Mouse (Mus musculus): ENCODE measurements around the gene Prr12. TPM values are rescaled to one million over a fixed set of nuclear protein-coding genes. Genes with fewer than 3 reads are reported as not detected.
"Not testable (repeated sequence)": the region's sequence is repeated elsewhere in the genome, so short reads cannot be mapped to it uniquely, and the experiment has no call there.

The Prr12 gene
- 16.3 and 18.9 TPM in 2 replicates for polyA plus RNA-seq (2014; fragmentation: Nextera tagmentation; extraction: Ambion mirVana)

GRCm38 (mm10) chr7:45052862-45053116 lies at the start of gene Prr12:
Gene Prr12, minus strand, starts transcription at chr7:45052881.
- H3K4me2 ChIP-seq (replicated peaks; ENCODE audit: low read depth, low read length): peak within 1 kb of the TSS; percentile 95
- H3K27ac ChIP-seq (ENCODE audit: low read depth, low read length): peak within 1 kb of the TSS; percentile 99
- H3K27me3 ChIP-seq (ENCODE audit: control insufficient read depth, insufficient read depth, low read length): no peaks in the 10 kb centered on the region
- peak within 1 kb of the TSS; percentile 88 for H3K9ac ChIP-seq (ENCODE audit: low read depth, low read length)
- peaks cover 4% of the 10 kb centered on the region; the same call in 1 of the 2 replicates for H3K4me1 ChIP-seq (ENCODE audit: control insufficient read depth, insufficient read depth, low read length)
- no peak for ATAC-seq (ENCODE audit: low FRiP score, low TSS enrichment)
- H3K4me3 ChIP-seq (ENCODE audit: low read length): peak within 1 kb of the TSS; percentile 93
- WGBS: 0% methylated on average over 13 of the region's 18 CpGs
- H3K9me3 ChIP-seq (ENCODE audit: control insufficient read depth, low read length): no peaks in the 10 kb centered on the region
- H3K36me3 ChIP-seq (ENCODE audit: control insufficient read depth, insufficient read depth, low read length): peaks cover 30% of the 10 kb centered on the region

- peak overlapping the region; percentile 36; the same call in 1 of the 2 replicates for H3K4me3 ChIP-seq (ENCODE audit: low read length)
- H3K9ac ChIP-seq (ENCODE audit: low read depth, low read length): peak overlapping the region; percentile 42; the same call in 1 of the 2 replicates
- H3K27ac ChIP-seq (ENCODE audit: low read depth, low read length): peak overlapping the region; percentile 93; the same call in 1 of the 2 replicates
- peak overlapping the region; percentile 44 for H3K4me2 ChIP-seq (replicated peaks; ENCODE audit: low read depth, low read length)
- no peaks in the 10 kb centered on the region; the same call in 1 of the 2 replicates for H3K36me3 ChIP-seq (ENCODE audit: control insufficient read depth, insufficient read depth, low read length)
- no peak for ATAC-seq (ENCODE audit: low FRiP score, low TSS enrichment)
- 70% methylated on average over 11 of the region's 11 CpGs for WGBS
- H3K4me1 ChIP-seq (ENCODE audit: control insufficient read depth, insufficient read depth, low read length): peaks cover 17% of the 10 kb centered on the region
- H3K27me3 ChIP-seq (ENCODE audit: control insufficient read depth, insufficient read depth, low read length): no peaks in the 10 kb centered on the region
- no peaks in the 10 kb centered on the region for H3K9me3 ChIP-seq (ENCODE audit: control insufficient read depth, low read length)
These were observed 49.8 kb upstream of the Prr12 start for GRCm38 (mm10) chr7:45102441-45102840.

- no peak for ATAC-seq (ENCODE audit: low FRiP score, low TSS enrichment)
- peaks cover 17% of the 10 kb centered on the region for H3K4me1 ChIP-seq (ENCODE audit: control insufficient read depth, insufficient read depth, low read length)
- no peak overlapping the region for H3K27ac ChIP-seq (ENCODE audit: low read depth, low read length)
- no peak overlapping the region for H3K4me3 ChIP-seq (ENCODE audit: low read length)
- H3K4me2 ChIP-seq (replicated peaks; ENCODE audit: low read depth, low read length): no peak overlapping the region
- 63% methylated on average over 6 of the region's 6 CpGs for WGBS
- no peaks in the 10 kb centered on the region for H3K9me3 ChIP-seq (ENCODE audit: control insufficient read depth, low read length)
- H3K9ac ChIP-seq (ENCODE audit: low read depth, low read length): no peak overlapping the region
- H3K27me3 ChIP-seq (ENCODE audit: control insufficient read depth, insufficient read depth, low read length): no peaks in the 10 kb centered on the region
- H3K36me3 ChIP-seq (ENCODE audit: control insufficient read depth, insufficient read depth, low read length): peaks cover 8% of the 10 kb centered on the region; the same call in 1 of the 2 replicates
These were observed 47.4 kb upstream of the Prr12 start for GRCm38 (mm10) chr7:45100046-45100445.

GRCm38 (mm10) chr7:45098541-45099240 lies 46.0 kb upstream of the Prr12 start:
- H3K4me3 ChIP-seq (ENCODE audit: low read length): no peak overlapping the region
- H3K9me3 ChIP-seq (ENCODE audit: control insufficient read depth, low read length): no peaks in the 10 kb centered on the region
- H3K36me3 ChIP-seq (ENCODE audit: control insufficient read depth, insufficient read depth, low read length): peaks cover 8% of the 10 kb centered on the region; the same call in 1 of the 2 replicates
- no peak for ATAC-seq (ENCODE audit: low FRiP score, low TSS enrichment)
- no peaks in the 10 kb centered on the region for H3K27me3 ChIP-seq (ENCODE audit: control insufficient read depth, insufficient read depth, low read length)
- 88% methylated on average over 8 of the region's 8 CpGs for WGBS
- H3K4me1 ChIP-seq (ENCODE audit: control insufficient read depth, insufficient read depth, low read length): peaks cover 22% of the 10 kb centered on the region
- H3K9ac ChIP-seq (ENCODE audit: low read depth, low read length): no peak overlapping the region
- no peak overlapping the region for H3K27ac ChIP-seq (ENCODE audit: low read depth, low read length)
- H3K4me2 ChIP-seq (replicated peaks; ENCODE audit: low read depth, low read length): no peak overlapping the region

- Histone ChIP-seq H3K9me3 (ENCODE audit: control insufficient read depth, low read length) (no peaks in the 10 kb centered on the region), H3K27me3 (ENCODE audit: control insufficient read depth, insufficient read depth, low read length) (no peaks in the 10 kb centered on the region), H3K27ac (ENCODE audit: low read depth, low read length) (peak overlapping the region; percentile 42; the same call in 1 of the 2 replicates), H3K4me3 (ENCODE audit: low read length) (no peak overlapping the region), H3K4me1 (ENCODE audit: control insufficient read depth, insufficient read depth, low read length) (peaks cover 23% of the 10 kb centered on the region), H3K4me2 (replicated peaks; ENCODE audit: low read depth, low read length) (no peak overlapping the region), H3K9ac (ENCODE audit: low read depth, low read length) (no peak overlapping the region), H3K36me3 (ENCODE audit: control insufficient read depth, insufficient read depth, low read length) (peaks cover 8% of the 10 kb centered on the region; the same call in 1 of the 2 replicates)
- WGBS: 52% methylated on average over 6 of the region's 6 CpGs
- no peak for ATAC-seq (ENCODE audit: low FRiP score, low TSS enrichment)
These were observed 44.8 kb upstream of the Prr12 start for GRCm38 (mm10) chr7:45097479-45097878.

DNA sequence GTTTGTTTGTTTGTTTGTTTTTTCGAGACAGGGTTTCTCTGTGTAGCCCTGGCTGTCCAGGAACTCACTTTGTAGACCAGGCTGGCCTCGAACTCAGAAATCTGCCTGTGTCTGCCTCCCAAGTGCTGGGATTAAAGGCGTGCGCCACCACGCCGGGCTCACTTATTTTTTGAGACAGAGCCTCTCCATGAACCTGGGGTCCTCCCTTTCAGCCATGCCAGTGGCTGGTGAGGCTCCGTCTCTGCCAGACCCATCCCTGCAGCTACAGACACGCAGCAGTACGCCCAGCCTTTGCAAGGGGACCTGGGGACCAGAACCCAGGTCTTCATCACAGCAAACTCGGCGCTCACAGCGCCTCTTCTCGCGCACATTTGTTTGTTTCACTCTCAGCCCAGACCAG lies 43.3 kb upstream of the Prr12 start:
- H3K4me3 ChIP-seq (ENCODE audit: low read length); H3K36me3 ChIP-seq (ENCODE audit: control insufficient read depth, insufficient read depth, low read length); H3K4me2 ChIP-seq (replicated peaks; ENCODE audit: low read depth, low read length); ATAC-seq (ENCODE audit: low FRiP score, low TSS enrichment); H3K27me3 ChIP-seq (ENCODE audit: control insufficient read depth, insufficient read depth, low read length); H3K27ac ChIP-seq (ENCODE audit: low read depth, low read length); H3K9ac ChIP-seq (ENCODE audit: low read depth, low read length); H3K9me3 ChIP-seq (ENCODE audit: control insufficient read depth, low read length): not testable (repeated sequence)
- WGBS: 94% methylated on average over 14 of the region's 14 CpGs
- H3K4me1 ChIP-seq (ENCODE audit: control insufficient read depth, insufficient read depth, low read length): peaks cover 24% of the 10 kb centered on the region; the same call in 1 of the 2 replicates

GRCm38 (mm10) chr7:45095367-45095766 lies 42.7 kb upstream of the Prr12 start:
- Histone ChIP-seq H3K36me3 (ENCODE audit: control insufficient read depth, insufficient read depth, low read length) (peaks cover 8% of the 10 kb centered on the region; the same call in 1 of the 2 replicates), H3K4me1 (ENCODE audit: control insufficient read depth, insufficient read depth, low read length) (peaks cover 27% of the 10 kb centered on the region; the same call in 1 of the 2 replicates), H3K27me3 (ENCODE audit: control insufficient read depth, insufficient read depth, low read length) (no peaks in the 10 kb centered on the region), H3K27ac (ENCODE audit: low read depth, low read length) (no peak overlapping the region), H3K9me3 (ENCODE audit: control insufficient read depth, low read length) (no peaks in the 10 kb centered on the region), H3K4me2 (replicated peaks; ENCODE audit: low read depth, low read length) (no peak overlapping the region), H3K9ac (ENCODE audit: low read depth, low read length) (no peak overlapping the region), H3K4me3 (ENCODE audit: low read length) (no peak overlapping the region)
- no peak for ATAC-seq (ENCODE audit: low FRiP score, low TSS enrichment)
- 80% methylated on average over 3 of the region's 6 CpGs for WGBS

GRCm38 (mm10) chr7:45094121-45094520 lies 41.4 kb upstream of the Prr12 start:
- Histone ChIP-seq H3K4me2 (replicated peaks; ENCODE audit: low read depth, low read length) (no peak overlapping the region), H3K9ac (ENCODE audit: low read depth, low read length) (no peak overlapping the region), H3K27me3 (ENCODE audit: control insufficient read depth, insufficient read depth, low read length) (no peaks in the 10 kb centered on the region), H3K9me3 (ENCODE audit: control insufficient read depth, low read length) (no peaks in the 10 kb centered on the region), H3K4me1 (ENCODE audit: control insufficient read depth, insufficient read depth, low read length) (peaks cover 27% of the 10 kb centered on the region; the same call in 1 of the 2 replicates), H3K27ac (ENCODE audit: low read depth, low read length) (peak overlapping the region; percentile 85), H3K4me3 (ENCODE audit: low read length) (no peak overlapping the region), H3K36me3 (ENCODE audit: control insufficient read depth, insufficient read depth, low read length) (peaks cover 8% of the 10 kb centered on the region; the same call in 1 of the 2 replicates)
- peak; percentile 7; the same call in 1 of the 2 replicates for ATAC-seq (ENCODE audit: low FRiP score, low TSS enrichment)
- WGBS: 7% methylated on average over 7 of the region's 7 CpGs

DNA sequence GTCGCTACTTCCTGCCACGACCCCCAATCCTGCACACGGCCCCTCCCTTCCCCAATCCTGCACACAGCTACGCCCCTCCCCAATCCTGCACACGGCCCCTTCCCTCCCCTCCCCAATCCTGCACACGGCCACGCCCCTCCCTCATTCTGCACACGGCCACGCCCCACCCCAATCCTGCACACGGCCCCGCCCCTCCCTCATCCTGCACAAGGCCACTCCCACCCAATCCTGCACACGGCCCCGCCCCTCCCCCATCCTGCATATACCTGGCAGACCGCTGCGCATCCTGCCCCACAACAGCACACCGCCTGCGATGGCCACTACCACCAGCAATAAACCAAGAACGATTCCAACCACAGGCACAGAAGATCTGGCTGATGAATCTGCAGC lies 40.8 kb upstream of the Prr12 start:
- no peak overlapping the region for H3K4me3 ChIP-seq (ENCODE audit: low read length)

More for the DNA sequence above, 40.8 kb upstream of the Prr12 start:
- no peaks in the 10 kb centered on the region for H3K9me3 ChIP-seq (ENCODE audit: control insufficient read depth, low read length)
- ATAC-seq (ENCODE audit: low FRiP score, low TSS enrichment): no peak
- H3K4me1 ChIP-seq (ENCODE audit: control insufficient read depth, insufficient read depth, low read length): peaks cover 27% of the 10 kb centered on the region; the same call in 1 of the 2 replicates
- peak overlapping the region; percentile 85 for H3K27ac ChIP-seq (ENCODE audit: low read depth, low read length)
- H3K4me2 ChIP-seq (replicated peaks; ENCODE audit: low read depth, low read length): 0 out of 2 replicates have a peak overlapping the region, but pooled peaks have one; percentile 2
- WGBS: 26% methylated on average over 17 of the region's 18 CpGs
- H3K27me3 ChIP-seq (ENCODE audit: control insufficient read depth, insufficient read depth, low read length): no peaks in the 10 kb centered on the region
- H3K9ac ChIP-seq (ENCODE audit: low read depth, low read length): no peak overlapping the region
- peaks cover 12% of the 10 kb centered on the region for H3K36me3 ChIP-seq (ENCODE audit: control insufficient read depth, insufficient read depth, low read length)

All from kidney, embryonic 14.5 days (tissue).